Mouse (Mus musculus) hindbrain, embryonic 15.5 days (tissue): Measurements from ENCODE around the gene Gm9837. TPM values are rescaled to one million over a fixed set of nuclear protein-coding genes. Genes with fewer than 3 reads are reported as not detected.

Experiments
- ATAC-seq: fragments of 200-750 bp; cut with Nextera tagmentation; 2 replicates; pipeline ENCODE4 v1.8.0; 2017; ENCODE audit warnings: low read depth, moderate number of reproducible peaks, moderate TSS enrichment; ENCODE audit not compliant: low FRiP score
- H3K27ac ChIP-seq: fragments of 300-500 bp; sonication (generic); replicated peaks from 2 replicates; pipeline ENCODE4 v1.5.1; 2015; ENCODE audit warnings: mild to moderate bottlenecking, inconsistent platforms
- H3K27me3 ChIP-seq: fragments of 300-500 bp; sonication (generic); 2 replicates; pipeline ENCODE4 v1.6.1; 2015; ENCODE audit warnings: control low read depth, inconsistent platforms
- H3K36me3 ChIP-seq: fragments of 300-500 bp; sonication (generic); 2 replicates; pipeline ENCODE4 v1.6.1; 2015; ENCODE audit warnings: control low read depth, inconsistent platforms
- H3K4me1 ChIP-seq: fragments of 300-500 bp; sonication (generic); replicated peaks from 2 replicates; pipeline ENCODE4 v1.6.1; 2015; ENCODE audit warnings: control low read depth, inconsistent platforms
- H3K4me2 ChIP-seq: fragments of 300-500 bp; sonication (generic); 2 replicates; pipeline ENCODE4 v1.6.1; 2015; ENCODE audit warnings: moderate library complexity, mild to moderate bottlenecking, inconsistent platforms
- H3K4me3 ChIP-seq: fragments of 300-500 bp; sonication (generic); 2 replicates; pipeline ENCODE4 v1.5.1; 2015; ENCODE audit warnings: mild to moderate bottlenecking, inconsistent platforms
- H3K9ac ChIP-seq: fragments of 300-500 bp; sonication (generic); 2 replicates; pipeline ENCODE4 v1.6.1; 2015; ENCODE audit warnings: inconsistent platforms
- H3K9me3 ChIP-seq: fragments of 300-500 bp; sonication (generic); 2 replicates; pipeline ENCODE4 v1.6.1; 2016; ENCODE audit warnings: control low read depth, inconsistent platforms
- WGBS: fragments of 180-500 bp; shearing (Covaris S2); methylation state at CpG from one replicate; pipeline ENCODE4 v1.1.7; 2015; 5-methylcytosine and 5-hydroxymethylcytosine counted together
- polyA plus RNA-seq: library from polyadenylated mRNA; unstranded; fragments of >200 nt; fragmentation: Nextera tagmentation; extraction: Ambion mirVana; gene quantifications from 2 replicates; pipeline ENCODE4 v1.2.1, GENCODE M21; 2015

The Gm9837 gene
- polyA plus RNA-seq, 1 experiment from 2014 or later, result not detected

GRCm38 (mm10) chr11:53483159-53483891 lies 13.0 kb upstream of the Gm9837 start:
- Histone ChIP-seq H3K4me3 (no peak overlapping the region), H3K9me3 (no peaks in the 10 kb centered on the region), H3K36me3 (no peaks in the 10 kb centered on the region), H3K27ac (no peak overlapping the region), H3K4me2 (no peak overlapping the region), H3K9ac (no peak overlapping the region), H3K4me1 (peaks cover 25% of the 10 kb centered on the region), H3K27me3 (peaks cover 64% of the 10 kb centered on the region)
- ATAC-seq, result no peak
- WGBS, result 85% methylated on average over 9 of the region's 9 CpGs

- H3K9ac ChIP-seq, result no peak overlapping the region
- H3K9me3 ChIP-seq, result no peaks in the 10 kb centered on the region
- no peak overlapping the region for H3K4me2 ChIP-seq
- no peak overlapping the region for H3K4me3 ChIP-seq
- no peak for ATAC-seq
- no peaks in the 10 kb centered on the region for H3K36me3 ChIP-seq
- H3K4me1 ChIP-seq, result peaks cover 19% of the 10 kb centered on the region
- WGBS, result 77% methylated on average over 4 of the region's 4 CpGs
- H3K27ac ChIP-seq, result no peak overlapping the region
- H3K27me3 ChIP-seq, result peaks cover 68% of the 10 kb centered on the region
Measured at GRCm38 (mm10) chr11:53481088-53481730, 10.9 kb upstream of the Gm9837 start.

- Histone ChIP-seq H3K27ac (no peak within 1 kb of the TSS), H3K36me3 (no peaks in the 10 kb centered on the region), H3K9ac (peak within 1 kb of the TSS; percentile 39), H3K4me2 (peak within 1 kb of the TSS; percentile 71), H3K9me3 (no peaks in the 10 kb centered on the region), H3K4me3 (peak within 1 kb of the TSS; percentile 46), H3K27me3 (peaks cover 68% of the 10 kb centered on the region), H3K4me1 (peaks cover 28% of the 10 kb centered on the region)
- peak; percentile 71 for ATAC-seq
- 2% methylated on average over 40 of the region's 40 CpGs for WGBS
Measured at GRCm38 (mm10) chr11:53479783-53480301, 9.6 kb upstream of the Gm9837 start, which contains the start of the genes Gm9945 and Sowaha. Gene Gm9945, plus strand, starts transcription at chr11:53480166. Gene Sowaha, minus strand, starts transcription at chr11:53480274.

GRCm38 (mm10) chr11:53479171-53479782 lies 9.0 kb upstream of the Gm9837 start:
- Histone ChIP-seq H3K36me3 (no peaks in the 10 kb centered on the region), H3K9ac (peak overlapping the region; percentile 39), H3K27me3 (peaks cover 73% of the 10 kb centered on the region), H3K27ac (no peak overlapping the region), H3K4me3 (peak overlapping the region; percentile 46), H3K4me2 (peak overlapping the region; percentile 71), H3K4me1 (peaks cover 28% of the 10 kb centered on the region), H3K9me3 (no peaks in the 10 kb centered on the region)
- 0 out of 2 replicates have a peak, but pooled peaks have one; percentile 12 for ATAC-seq
- WGBS, result 1% methylated on average over 62 of the region's 62 CpGs

- ATAC-seq, result peak; percentile 32; the same call in 1 of the 2 replicates
- peak overlapping the region; percentile 71 for H3K4me2 ChIP-seq
- H3K9me3 ChIP-seq, result no peaks in the 10 kb centered on the region
- peaks cover 28% of the 10 kb centered on the region for H3K4me1 ChIP-seq
- 7% methylated on average over 79 of the region's 79 CpGs for WGBS
- no peaks in the 10 kb centered on the region for H3K36me3 ChIP-seq
- H3K27me3 ChIP-seq, result peaks cover 77% of the 10 kb centered on the region
- H3K4me3 ChIP-seq, result peak overlapping the region; percentile 46
- H3K9ac ChIP-seq, result peak overlapping the region; percentile 28
- H3K27ac ChIP-seq, result no peak overlapping the region
Measured at GRCm38 (mm10) chr11:53478383-53479170, 8.3 kb upstream of the Gm9837 start.

- Histone ChIP-seq H3K27ac (no peak overlapping the region), H3K27me3 (peaks cover 76% of the 10 kb centered on the region), H3K4me1 (peaks cover 28% of the 10 kb centered on the region), H3K9ac (no peak overlapping the region), H3K9me3 (no peaks in the 10 kb centered on the region), H3K4me2 (no peak overlapping the region), H3K4me3 (no peak overlapping the region; the same call in 1 of the 2 replicates), H3K36me3 (no peaks in the 10 kb centered on the region)
- WGBS, result 44% methylated on average over 7 of the region's 7 CpGs
- ATAC-seq, result no peak
Measured at GRCm38 (mm10) chr11:53477833-53478232, 7.6 kb upstream of the Gm9837 start.

- H3K9ac ChIP-seq, result no peak overlapping the region
- no peak for ATAC-seq
- peaks cover 31% of the 10 kb centered on the region for H3K4me1 ChIP-seq
- H3K27me3 ChIP-seq, result peaks cover 64% of the 10 kb centered on the region
- H3K9me3 ChIP-seq, result no peaks in the 10 kb centered on the region
- H3K4me2 ChIP-seq, result peak overlapping the region; percentile 42
- no peak overlapping the region for H3K4me3 ChIP-seq
- no peaks in the 10 kb centered on the region for H3K36me3 ChIP-seq
- WGBS, result 13% methylated on average over 8 of the region's 8 CpGs
- H3K27ac ChIP-seq, result 0 out of 2 replicates have a peak overlapping the region, but pooled peaks have one; percentile 4
Measured at GRCm38 (mm10) chr11:53475620-53476019, 5.3 kb upstream of the Gm9837 start.

GRCm38 (mm10) chr11:53472709-53473108 lies 2.4 kb upstream of the Gm9837 start:
- peaks cover 36% of the 10 kb centered on the region for H3K27me3 ChIP-seq
- no peak overlapping the region for H3K4me3 ChIP-seq
- no peak overlapping the region for H3K9ac ChIP-seq
- H3K4me1 ChIP-seq, result peaks cover 21% of the 10 kb centered on the region
- WGBS, result 83% methylated on average over 3 of the region's 3 CpGs
- no peaks in the 10 kb centered on the region for H3K9me3 ChIP-seq
- ATAC-seq, result no peak
- H3K4me2 ChIP-seq, result no peak overlapping the region
- no peaks in the 10 kb centered on the region for H3K36me3 ChIP-seq
- H3K27ac ChIP-seq, result no peak overlapping the region

- H3K27me3 ChIP-seq, result peaks cover 37% of the 10 kb centered on the region
- no peak for ATAC-seq
- no peaks in the 10 kb centered on the region for H3K9me3 ChIP-seq
- no peak overlapping the region for H3K27ac ChIP-seq
- H3K4me2 ChIP-seq, result peak overlapping the region; percentile 55
- no peak overlapping the region for H3K4me3 ChIP-seq
- WGBS, result 31% methylated on average over 16 of the region's 16 CpGs
- H3K9ac ChIP-seq, result no peak overlapping the region
- no peaks in the 10 kb centered on the region for H3K36me3 ChIP-seq
- H3K4me1 ChIP-seq, result peaks cover 18% of the 10 kb centered on the region
Measured at GRCm38 (mm10) chr11:53469294-53469967, 848 bp downstream of the Gm9837 start.

- peak; percentile 53 for ATAC-seq
- H3K4me1 ChIP-seq, result peaks cover 30% of the 10 kb centered on the region
- peak overlapping the region; percentile 59 for H3K4me2 ChIP-seq
- H3K4me3 ChIP-seq, result peak overlapping the region; percentile 33
- peak overlapping the region; percentile 31; the same call in 1 of the 2 replicates for H3K9ac ChIP-seq
- no peaks in the 10 kb centered on the region for H3K36me3 ChIP-seq
- H3K9me3 ChIP-seq, result no peaks in the 10 kb centered on the region
- 6% methylated on average over 39 of the region's 40 CpGs for WGBS
- peaks cover 55% of the 10 kb centered on the region for H3K27me3 ChIP-seq
- no peak overlapping the region for H3K27ac ChIP-seq
Measured at GRCm38 (mm10) chr11:53466231-53466971, 3.9 kb downstream of the Gm9837 start.
